Mouse (Mus musculus): ENCODE data around the gene Dusp15.

Gene Dusp15

DNA sequence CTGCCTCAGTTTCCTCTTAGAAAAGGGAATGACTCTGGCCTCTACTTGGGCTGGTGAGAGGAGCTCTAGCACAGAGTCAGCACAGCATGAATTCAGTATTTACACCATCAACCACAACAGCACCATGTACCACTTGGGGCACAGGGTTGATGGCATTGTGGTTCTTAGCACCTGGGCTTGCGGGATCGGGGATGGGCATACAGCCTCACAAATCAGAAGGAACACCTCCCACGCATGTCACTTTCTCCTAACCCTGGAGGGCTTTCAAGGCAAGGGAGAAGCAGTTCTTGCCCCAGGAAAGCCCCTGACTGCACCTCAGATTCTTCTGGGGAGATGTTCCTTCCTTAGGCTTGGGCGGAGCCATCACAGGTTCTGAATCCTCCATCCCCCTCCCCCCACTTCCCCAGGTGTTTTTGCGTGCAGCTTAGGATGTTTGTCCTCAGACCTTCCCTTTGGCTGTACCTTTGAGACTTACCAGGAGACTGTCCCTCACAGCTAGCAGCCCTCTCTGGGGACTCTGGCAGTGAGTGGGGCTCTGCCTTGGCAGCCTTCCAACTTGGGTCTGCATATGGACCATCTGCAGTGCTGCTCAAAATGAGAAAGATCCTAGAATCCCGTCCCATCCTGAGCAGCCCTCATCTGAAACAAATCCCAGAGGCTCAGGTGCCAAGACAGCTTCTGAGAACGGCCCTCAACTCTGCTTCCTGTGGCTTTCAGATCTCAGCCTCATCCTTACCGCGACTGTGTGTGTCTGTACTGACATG, 45.0 kb downstream of the Dusp15 start:
- DNase-seq (ENCODE audit: low spot score in 2 of 2), result no peak

DNA sequence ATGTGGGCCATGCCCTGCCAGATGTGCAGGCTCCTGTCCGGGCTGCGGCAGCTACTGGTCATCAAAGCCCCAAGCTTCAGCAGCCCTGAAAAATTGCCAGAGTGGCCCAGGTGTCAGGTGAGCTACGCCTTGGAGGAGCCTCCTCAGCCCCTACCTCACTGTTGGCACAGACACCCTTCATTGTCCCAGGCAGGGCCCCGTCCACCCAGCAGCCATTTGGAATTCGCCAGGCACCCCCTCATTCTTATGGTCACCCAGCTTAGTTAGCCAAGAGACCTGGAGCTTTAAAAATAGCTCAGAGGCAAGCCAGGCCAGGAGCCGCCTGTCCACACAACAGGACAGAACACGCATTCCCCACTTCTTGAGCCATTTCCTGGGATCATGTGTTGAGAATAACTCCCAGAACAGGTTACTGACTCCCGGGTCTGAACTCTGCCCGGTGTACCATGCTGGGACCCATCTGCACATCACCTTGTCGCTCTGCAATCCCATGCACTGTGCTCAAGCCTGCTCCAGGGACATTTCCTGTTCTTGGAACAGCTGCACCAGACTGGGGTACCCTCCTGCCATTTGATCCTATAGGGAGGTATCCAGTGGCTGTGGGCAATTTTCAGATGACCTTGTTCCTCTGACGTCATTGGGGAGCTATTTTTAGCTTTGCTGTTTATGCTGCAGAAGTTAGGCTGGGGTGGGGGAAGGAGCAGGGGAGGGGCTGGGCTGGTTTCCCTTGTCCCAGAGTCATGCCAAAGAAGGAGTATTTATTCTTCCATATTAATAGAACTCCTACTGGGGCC, 46.3 kb downstream of the Dusp15 start:
- DNase-seq (ENCODE audit: low spot score in 2 of 2), result no peak

DNA sequence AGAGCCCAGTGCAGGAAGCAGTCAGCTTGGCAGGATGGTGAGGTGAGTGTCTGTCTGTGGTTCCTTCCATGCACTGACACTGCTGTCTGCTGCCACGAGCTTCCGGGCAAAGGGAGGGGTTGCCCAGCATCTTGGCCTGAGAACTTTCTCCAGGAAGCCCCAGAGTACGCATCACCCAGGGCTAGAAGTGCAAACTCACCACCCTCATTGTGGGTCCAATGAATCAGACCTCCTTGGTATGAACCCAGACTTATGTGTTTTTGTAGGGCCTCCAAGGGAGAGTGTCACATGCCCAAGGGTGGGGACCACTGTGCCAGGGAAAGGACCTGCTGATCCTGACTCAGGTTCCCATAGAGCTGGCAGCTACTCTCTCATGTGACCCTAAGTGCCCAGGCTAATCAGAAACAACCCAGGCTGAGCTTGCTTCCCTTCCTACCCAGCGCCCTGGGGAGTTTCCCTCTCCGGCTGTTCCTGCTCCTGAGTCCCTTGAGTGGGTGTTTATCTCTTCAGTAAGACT, 47.3 kb downstream of the Dusp15 start:
- no peak for DNase-seq (ENCODE audit: low spot score in 2 of 2)

DNA sequence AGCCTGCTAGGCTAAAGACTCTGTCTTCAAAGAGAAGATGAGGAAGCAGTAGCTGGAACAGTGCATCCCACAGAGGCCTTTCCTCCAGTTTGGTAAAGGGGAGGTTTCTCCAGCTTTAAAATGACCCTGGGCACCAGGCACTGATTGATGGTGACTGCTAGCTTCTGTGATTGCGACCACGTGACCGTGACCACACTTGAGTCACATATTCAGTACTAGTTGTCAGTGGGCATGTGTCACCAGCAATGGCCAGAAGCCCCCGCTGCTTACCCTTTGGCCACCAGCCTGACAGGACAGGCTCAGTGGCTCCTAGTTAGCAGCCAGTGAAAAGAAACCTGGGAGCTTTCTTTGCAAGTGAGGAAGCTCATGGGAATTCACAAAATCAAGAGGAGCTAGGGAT, 47.9 kb downstream of the Dusp15 start:
- no peak for DNase-seq (ENCODE audit: low spot score in 2 of 2)

DNA sequence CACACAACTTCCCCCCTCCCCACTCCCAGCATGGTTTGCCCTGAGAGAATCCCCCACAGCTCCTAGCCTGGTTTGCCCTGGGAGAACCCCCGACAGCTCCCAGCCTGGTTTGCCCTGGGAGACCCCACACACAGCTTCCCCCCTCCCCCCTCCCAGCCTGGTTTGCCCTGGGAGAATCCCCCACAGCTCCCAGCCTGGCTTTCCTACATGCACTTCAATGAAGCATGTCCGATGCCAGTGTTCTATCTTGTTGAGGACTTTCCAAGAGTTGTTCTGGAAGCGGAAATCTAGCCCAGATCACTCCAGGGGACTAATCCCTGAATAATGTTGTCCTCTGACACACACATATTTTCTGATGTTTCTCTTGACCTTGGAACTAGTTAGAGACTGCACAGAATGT, 48.8 kb downstream of the Dusp15 start:
- DNase-seq (ENCODE audit: low spot score in 2 of 2), result no peak

DNA sequence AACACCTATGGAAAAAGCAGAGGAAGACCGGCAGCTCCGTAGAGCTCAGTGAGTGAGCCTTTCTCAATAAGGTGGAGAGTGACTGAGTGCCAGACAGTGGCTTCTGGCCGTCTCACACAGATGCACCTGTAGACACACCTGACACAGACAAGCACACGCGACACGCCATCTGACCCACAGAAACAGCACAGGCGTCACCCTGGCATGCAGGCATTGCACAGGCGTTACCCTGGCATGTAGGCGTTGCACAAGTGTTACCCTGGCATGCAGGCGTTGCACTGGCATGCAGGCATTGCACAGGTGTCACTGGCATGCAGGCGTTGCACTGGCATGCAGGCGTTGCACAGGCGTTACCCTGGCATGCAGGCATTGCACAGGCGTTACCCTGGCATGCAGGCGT, 50.2 kb downstream of the Dusp15 start:
- DNase-seq (ENCODE audit: low spot score in 2 of 2), result no peak

DNA sequence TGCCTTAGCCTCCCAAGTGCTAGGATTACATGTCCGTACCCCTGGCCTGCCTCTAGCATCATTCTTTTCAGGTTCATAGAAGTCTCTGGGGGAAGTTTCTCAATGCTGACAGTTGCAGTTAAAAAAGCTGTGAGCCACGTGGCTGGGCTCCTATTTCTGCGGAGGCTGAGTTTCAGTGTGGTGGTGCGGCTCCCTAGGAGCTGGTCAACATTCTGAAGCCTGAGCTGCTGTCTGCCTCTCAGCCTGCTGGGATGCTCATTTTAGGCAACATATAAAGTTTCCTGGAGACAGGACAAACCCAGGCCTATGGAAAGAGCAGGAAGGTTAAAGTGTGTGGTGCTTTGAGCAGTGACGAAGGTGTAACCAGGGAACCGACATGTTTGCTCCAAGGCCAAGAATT, 52.5 kb downstream of the Dusp15 start:
- DNase-seq (ENCODE audit: low spot score in 2 of 2), result no peak

DNA sequence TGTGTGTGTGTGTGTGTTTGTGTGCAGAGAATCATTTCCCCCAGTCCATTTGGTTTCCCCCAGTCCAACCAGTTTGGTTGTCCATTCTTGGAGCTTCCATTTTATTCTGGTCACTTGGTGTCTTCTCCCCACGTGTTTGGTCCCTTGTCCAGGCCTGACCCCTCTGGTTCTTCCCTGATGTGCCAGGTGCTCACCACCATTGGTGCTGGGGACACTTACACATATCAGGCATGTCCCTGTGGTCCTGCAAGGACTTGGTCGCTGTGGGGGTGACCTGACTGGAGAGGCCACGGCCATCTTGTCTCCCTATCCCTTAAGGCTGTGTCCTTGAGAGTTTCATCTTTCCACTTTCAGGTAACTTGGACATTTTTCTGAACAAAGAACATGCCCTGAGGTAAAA, 54.6 kb downstream of the Dusp15 start:
- no peak for DNase-seq (ENCODE audit: low spot score in 2 of 2)

DNA sequence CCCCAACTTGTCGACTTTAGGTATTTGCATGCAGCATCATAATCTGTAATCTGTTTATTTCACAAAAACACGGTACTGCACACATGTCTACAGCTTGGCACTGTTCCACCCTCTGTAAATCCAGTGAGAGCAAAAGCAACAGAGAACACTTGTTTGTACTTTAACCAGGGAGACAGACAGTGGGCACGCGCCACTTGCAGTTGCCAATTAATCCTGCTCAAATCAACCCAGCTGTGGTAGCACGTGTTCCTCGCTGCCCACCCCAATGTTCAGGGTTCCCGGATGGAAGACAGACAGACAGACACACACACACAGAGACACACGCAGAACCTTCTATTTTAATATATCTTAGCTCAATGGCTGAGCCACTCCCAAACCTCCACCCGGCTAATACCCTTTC, 55.7 kb downstream of the Dusp15 start:
- no peak for DNase-seq (ENCODE audit: low spot score in 2 of 2)
